Mouse (Mus musculus) CD8-positive naive resting alpha-beta T cell, adult 2 months (primary cell): ENCODE data around the gene Dppa5a.
A peak's percentile ranks its signal among the peaks of the same experiment; 100 is the strongest.
"Not testable (repeated sequence)": the region's sequence is repeated elsewhere in the genome, so short reads cannot be mapped to it uniquely, and the experiment has no call there.

ENCODE experiments used
- DNase-seq, 2 experiments: peaks; one replicate each; pipeline ENCODE4 v3.0.0; 2022; ENCODE audit warnings: low read depth in 2 of 2, low spot score in 2 of 2

The Dppa5a gene

DNA sequence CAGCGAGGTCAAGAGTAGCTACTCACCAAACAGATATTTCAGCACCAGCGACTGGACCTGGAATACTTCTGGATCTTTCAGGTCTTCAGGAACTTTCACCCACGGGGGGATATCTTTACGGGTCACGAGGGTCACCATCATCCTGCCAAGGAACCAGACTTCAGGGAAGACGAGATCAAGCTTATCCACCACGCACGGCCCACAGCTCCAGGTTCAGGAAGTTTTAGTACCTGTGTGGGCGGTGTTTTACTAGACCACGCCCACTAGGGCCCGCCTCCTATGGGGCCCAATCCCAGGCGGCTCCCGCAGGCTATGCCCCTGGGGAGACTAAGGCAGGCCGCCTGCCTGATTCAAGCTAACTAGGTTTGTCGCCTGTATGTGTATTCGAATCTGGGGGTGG lies at the start of gene Dppa5a:
Gene Dppa5a (minus strand): TSS at position 219 of the 400 bp plus-strand sequence.
- DNase-seq = not testable (repeated sequence)

DNA sequence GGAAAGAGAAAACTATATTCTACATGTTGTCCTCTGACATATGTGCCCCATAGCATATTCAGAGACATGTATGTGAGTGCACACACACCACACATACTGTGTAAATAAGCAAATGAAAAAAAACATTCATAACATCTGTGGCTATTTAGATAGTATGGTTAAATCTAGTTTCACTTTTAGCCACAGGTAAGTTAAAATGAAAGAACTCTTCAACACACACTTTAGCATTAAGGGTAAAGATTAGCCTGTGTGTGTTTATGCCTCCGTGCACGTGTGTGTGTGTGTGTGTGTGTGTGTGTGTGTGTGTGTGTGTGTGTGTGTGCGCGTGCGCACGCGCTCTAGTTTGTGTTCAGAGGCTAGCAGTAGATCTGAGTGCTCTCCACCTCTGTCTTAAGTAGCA lies 33.6 kb upstream of the Dppa5a start:
- no peak for DNase-seq

DNA sequence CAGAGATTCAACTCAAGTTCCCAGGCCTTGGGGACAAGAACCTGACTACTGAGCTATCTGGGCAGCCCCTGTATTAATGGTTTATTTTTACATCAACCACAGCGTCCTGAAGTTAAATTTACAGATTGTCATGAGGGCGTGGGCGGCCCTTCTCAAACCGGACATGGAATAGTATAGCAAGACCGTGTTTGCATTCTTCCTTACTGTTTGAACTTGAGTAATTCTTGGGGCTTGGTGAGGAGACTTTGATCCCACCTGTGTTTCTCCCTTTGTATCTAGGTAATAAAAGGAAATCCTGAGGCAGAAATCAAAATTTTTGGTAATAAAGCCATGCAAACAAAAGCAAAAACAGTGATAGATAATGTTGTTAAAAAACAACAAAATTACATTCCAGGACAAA lies 32.6 kb upstream of the Dppa5a start:
- no peak for DNase-seq

DNA sequence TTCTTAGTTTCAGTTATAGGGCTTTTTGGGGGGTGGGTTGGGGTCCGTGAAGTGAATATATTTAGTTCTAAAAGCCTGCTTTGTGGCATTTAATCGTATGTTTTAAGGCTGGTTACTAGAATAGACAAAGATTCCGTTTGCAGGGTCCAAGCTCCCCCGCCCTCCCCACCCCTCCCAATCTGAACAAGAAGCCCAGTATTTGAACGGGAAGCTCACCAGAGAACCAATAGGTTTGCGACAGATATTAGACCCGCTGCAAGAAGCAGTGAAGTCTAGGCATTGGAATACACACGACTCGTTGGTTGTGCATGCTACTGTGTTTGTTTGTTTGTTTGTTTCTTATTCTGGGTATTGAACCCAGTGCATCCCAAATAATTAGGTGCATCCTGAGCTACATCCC lies 28.5 kb upstream of the Dppa5a start:
- DNase-seq = no peak

DNA sequence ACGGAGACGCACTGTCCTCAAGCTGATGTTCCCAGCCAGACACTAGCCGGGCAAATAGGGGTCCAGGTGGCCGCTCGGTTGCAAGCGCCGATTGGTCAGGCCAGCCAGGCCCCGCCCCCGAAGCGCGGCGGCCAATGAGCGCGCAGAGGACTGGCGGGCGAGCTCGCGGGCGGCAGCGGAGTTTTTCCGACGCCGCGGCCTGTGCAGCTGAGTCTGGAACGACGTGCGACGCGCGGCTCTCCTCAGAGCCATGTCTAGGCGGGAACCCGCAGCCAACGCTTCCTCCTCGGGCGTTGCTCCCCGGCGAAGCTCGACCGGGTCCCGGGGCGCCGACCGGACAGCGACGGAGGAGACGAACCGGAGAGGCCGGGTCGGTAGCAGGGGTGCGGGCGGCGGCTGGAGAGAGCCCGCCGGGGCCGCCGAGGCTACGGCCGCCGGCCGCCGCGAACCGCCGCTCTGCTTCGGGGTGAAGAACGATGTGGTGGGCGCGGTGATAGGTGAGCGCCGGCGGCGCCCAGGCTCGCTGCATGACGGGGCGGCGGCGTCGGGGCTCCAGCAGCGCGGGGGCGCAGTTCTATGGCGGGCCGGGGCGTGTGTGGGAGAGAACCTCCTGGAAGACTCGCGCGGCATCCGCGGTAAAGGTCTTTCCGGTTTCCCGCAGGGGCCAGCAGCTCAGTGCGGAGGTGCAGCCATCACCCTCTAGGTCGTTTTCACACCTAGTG lies 27.8 kb upstream of the Dppa5a start, which contains the start of gene Ddx43:
Gene Ddx43 (plus strand): TSS at position 148 of the 722 bp plus-strand sequence.
- peak; percentile 7 to 9 for DNase-seq

DNA sequence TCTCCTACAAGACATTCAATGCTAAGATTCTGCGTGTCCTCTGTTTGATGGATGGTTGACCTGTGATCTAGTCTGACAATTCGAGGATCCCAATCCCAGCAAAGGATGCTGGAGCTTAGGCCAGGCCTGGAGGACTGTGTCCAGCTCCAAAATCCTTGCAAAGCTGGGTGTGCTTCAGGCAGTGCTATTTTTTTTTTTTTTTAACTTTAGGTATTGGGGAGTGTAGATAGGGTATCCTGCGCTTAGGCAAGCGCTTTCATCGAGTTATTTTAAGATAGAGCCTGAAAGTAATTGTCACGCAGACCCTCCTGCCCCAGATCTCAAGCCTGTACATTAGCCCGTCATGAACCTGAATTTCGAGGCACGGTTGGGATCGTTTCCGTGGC lies 27.3 kb upstream of the Dppa5a start:
- DNase-seq = no peak

DNA sequence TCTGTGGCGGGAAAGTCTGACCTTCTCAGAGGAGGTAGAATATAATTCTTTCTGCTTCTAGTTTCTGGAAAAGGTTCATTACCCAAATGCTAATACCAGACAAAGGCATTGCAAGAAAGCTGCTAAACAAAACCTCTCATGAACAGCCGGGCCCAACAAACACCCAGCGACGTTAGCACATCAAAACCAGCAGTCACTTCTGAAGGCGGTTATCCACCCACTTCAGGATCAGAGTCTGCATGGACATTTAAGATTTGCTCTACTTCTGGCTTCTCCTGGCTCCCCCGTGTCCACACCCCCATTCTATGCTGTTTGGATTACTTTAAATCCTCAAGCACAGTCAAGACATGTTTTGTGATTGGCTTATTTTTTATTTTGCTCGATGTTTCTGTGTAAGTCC lies 26.6 kb upstream of the Dppa5a start:
- DNase-seq = no peak

DNA sequence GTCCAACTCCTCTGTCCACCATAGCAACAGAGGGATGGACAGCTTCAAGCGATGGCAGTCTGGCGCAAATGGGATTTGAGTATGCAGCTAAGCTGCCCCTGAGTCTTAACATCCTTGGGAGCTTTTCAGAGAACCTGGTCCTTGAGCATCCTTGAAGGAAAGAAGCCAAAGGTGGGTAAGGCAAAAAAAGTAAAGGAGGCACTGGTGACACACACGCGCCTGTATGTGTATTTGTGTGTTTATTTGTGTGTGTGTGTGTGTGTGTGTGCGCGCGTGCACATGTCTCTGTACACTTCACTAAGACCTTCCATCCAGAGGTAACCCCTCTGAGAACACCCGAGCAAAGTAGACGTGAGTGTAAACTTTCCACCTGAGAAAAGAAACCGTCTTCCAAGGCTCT lies 25.8 kb upstream of the Dppa5a start:
- DNase-seq = no peak

DNA sequence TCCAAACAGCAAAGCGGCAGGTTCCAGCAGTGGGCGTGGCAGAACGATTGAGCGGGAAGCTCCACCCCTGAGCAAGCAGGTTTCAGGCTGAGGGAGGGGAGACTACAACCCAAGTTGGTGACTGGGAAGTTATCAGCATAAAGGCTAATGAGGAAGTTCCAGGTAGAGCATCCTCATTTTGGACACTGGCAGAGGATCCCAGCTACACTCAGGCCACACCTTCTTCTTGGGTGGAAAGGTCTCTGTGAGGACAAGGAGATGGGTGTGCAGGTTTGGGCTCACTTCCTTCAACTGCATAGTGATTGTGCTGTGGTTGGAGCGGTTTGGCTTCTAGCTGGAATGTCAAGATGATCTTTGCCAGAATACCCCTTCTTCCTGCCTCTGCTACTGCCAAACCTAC lies 22.0 kb upstream of the Dppa5a start:
- no peak for DNase-seq

DNA sequence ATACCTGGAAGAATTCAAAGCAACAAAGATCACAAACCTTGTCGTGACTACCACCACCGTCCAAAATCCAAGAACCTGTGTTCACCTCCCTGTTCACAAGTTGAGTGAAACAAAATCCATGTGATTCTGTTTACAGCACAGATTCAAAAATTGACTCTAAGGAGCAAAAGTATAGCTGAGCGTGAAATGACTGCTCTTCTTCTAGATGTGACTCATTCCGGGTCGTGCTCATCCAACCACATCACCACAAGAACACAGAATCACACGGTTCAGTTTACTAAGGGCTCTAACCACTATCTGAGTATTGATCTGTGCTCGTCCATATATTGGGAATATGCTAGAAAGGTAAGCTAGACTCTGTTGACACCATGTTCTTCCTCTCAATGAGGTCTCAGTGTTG lies 19.0 kb upstream of the Dppa5a start:
- no peak for DNase-seq

DNA sequence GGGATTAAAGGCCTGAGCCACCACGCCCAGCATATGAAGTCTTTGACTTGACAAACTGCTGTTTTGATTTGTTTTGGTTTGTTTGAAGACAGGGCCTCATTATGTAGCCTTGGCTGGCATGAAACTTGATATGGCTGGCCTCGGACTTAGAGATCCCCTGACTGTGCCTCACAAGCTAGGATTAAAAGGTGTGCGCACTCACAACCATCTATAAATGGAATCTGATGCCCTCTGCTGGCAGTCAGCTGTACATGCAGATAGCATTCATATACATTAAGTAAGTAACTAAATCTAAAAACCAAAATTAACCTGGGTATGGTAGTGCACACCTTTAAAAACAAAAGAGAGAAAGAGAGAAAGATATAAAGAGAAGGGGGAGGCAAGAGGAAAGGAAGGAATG lies 17.9 kb upstream of the Dppa5a start:
- no peak for DNase-seq

DNA sequence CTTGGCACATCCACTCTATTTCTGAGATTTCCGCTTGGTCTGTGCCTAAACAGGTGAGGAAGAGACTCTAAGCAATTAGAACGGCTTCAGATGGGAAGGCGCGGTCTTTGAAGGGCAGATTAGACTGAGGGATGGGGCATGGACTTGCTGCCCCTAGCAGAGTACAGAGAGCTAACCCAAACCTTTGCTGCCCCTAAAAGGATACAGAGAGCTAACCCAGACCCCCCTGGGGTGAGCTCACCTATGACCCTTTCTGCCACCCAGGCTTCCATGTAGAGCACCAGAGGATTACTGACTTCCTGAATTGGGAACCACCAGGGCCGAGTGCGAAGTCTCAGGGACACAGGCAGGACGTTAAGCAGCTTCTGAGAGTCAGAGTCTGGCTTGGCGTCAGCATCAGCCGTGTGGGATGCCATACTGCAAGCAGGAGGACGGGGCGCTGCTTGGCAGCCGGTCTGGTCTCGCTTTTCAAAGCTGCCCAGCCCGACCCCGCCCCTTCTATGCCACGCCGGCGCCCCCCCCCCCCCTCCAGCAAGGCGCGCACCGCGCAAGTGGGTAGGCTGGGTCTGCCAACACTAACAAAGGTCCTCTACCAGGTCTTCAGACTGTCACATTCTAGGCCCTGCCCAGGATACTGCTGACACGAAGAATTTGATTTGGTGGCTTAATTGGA lies 10.3 kb upstream of the Dppa5a start, which contains the start of gene Ooep:
Gene Ooep (minus strand): TSS at position 613 of the 673 bp plus-strand sequence.
- no peak for DNase-seq

DNA sequence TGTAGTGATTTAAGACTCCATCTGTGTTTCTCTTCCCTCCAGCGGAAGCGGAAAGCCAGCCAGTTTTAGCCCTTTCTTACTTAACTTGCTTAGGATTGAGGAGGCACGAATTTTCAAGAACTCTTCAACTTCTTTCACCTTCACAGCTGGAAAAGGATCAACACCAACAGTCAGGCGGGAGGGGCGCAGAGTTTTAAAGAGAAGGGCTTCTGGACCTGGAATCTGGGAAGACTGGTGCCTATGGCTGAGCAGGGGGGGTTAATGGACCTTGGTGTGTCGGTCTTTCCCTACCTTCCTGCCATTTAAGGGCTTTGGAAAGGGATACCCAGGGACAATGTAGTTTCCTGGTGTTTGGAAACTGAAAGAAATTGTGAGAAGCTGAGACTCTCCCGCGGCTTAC lies 9.6 kb upstream of the Dppa5a start:
- no peak for DNase-seq

DNA sequence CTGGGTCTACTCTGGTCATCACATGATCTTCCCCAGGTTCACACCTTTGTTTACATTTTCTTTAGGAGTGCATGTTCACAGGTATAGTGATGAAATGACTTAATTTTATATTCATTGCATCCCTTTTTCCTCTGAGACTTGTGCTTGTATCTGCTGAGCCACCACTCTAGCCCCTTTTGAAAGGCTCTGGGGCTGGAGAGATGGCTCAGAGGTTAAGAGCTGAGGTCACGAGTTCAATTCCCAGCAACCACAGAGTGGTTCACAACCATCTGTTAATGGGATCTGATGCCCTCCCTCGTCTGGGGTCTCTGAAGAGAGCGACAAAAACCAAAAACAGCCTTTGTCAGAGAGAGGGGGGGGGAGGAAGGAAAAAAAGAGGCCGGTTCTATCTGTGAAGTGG lies 7.5 kb upstream of the Dppa5a start:
- no peak for DNase-seq

DNA sequence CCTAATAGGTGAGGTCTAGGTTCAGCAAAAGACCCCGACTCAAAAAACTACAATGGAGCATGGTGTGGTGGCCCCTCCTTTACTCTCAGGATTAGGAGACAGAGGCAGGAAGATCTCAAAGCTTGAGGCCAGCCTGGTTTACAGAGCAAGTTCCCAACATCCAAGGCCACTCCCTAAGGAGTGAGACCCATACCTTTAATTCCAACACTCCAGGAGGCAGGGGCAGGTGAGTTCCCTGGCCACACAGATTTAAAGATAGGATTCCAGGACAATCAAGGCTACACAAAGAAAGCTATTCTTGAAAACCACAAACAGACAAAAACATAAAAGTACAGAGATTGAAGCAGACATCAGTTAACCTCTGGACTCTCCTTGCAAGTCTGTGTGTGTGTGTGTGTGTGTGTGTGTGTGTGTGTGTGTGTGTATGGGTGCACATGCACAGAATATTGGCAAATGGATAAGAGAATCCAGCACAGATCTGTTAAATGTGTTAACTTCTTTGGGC lies 7.0 kb upstream of the Dppa5a start:
- DNase-seq = no peak

DNA sequence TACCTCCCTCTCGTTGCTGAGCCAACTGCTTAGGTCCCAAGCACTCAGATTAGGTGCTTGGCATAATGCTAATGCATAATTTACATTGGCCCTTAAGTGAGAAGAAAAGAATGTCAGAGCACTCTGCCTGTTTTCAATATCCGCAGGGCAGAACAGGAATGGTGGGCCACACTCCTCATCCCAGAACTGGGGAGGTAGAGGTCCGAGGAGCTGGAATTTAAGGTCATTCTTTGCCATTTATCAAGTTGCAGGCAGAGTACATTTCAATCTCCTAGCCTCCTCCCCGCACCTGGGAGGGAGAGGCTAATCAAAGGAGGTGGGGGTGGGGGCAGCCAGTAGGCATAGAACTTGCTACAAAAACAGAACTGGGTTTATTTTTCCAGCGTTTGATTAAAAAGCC lies 6.4 kb upstream of the Dppa5a start:
- no peak for DNase-seq

DNA sequence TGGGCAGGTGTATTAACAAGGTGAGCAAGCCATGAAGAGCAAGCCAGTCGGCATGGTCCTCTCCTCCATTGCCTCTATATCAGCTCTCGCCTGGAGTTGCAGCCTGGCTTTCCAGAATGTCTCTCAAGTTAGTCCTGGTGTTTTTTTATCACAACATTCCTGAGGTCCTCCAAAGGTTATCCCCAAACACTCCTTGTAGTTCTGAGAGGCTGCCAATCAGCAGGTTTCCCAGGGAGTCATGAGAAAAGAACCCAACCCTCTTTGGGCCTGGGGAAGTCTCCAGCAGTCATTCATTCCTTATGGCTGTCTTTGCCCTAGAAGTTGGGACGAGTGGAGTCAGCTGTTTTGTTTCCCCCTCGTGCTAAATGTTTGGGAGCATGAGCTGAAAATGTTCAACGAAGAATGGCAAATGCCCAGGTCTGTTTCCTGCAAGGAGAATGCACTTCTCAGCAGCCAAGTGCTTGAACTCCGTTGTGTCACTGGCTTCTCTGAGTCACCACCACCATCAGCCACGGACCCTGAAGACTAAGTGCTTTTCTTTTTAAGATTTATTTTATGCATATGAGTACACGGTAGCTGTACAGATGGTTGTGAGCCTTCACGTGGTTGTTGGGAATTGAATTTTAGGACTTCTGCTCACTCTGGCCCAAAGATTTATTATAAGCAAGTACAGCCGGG lies 5.0 kb upstream of the Dppa5a start:
- no peak for DNase-seq

DNA sequence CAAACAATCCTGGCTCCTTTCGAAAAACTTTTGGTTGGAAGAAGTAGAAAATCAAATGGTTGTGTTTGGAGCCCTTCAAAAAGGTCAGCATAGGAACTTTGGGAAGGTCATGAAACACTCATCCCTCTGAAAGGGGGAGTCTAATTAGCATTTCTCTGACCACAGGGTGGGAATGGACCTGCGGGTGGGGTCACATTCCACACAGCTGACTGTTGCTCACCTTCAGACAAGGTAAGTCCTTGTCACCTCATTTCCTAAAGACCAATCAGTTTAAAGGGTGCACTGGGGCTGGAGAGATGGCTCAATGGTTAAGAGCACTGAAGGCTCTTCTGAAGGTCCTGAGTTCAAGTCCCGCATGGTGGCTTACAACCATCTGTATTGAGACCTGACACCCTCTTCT lies 3.5 kb upstream of the Dppa5a start:
- DNase-seq = no peak

DNA sequence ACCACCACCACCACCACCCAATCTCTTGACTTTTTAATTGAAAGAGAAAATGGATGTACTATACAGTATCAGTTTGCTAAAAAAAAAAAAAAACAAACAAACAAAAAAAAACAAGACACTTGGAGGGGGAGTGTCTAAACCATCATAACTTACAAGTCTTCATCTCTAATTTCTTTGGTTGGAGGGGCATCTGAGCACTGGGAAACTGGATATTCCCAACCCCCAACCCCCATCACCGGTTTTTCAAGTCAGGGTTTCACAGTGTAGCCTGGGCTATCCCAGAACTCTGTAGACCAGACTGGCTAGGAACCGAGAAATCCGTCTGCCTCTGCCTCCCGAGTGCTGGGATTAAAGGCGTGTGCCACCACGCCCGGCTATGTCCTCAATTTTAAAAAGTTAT lies 1.8 kb upstream of the Dppa5a start:
- DNase-seq = no peak

DNA sequence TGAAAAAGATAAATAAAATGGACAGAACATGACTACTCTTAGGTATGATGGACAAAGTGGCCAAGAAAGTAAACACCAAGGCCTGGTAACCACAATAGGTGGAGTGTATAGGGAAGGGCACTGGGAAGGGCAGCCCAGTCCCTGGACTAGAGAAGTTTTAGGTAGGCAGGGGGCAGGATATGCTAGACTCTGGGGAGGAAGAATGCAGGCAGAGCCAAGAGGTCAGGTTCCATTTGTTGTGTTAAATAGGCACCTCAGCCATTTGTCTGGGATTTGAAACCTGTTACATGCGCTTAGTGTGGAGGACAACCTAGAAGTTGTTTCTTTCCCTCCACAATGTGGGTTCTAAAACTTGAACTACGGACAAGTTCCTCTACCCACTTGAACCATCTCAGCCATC lies 1.4 kb upstream of the Dppa5a start:
- no peak for DNase-seq

DNA sequence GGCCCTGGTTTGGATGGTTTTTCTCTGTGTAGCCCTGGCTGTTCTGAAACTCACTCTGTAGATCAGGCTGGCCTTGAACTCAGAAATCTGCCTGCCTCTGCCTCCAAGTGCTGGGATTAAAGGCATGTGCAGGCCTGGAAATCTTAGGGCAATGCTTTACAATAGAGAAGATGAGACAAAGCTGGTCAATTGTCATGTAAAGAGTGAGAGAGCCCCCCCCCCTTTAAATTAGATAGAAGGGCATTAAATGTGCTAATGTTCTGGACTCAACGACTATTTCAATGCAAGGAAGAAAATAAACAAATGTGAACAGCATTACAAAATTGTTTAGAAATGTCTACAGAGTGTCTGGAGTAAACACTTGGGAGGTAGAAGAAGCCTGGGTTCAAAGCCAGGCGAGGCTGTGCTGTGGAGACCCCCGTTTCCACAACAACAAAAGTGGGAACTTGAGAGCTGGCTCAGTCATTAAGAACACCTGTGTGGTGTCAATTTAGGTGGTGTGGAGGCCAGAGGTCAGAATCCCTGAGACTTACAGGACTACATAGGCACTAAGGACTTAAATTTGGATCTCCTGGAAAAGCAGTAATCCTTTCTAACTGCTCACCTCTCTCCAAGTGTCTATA lies 805 bp upstream of the Dppa5a start:
- DNase-seq = no peak
